Mouse (Mus musculus): ENCODE measurements around the gene C9orf72.

GRCm38 (mm10) chr4:35154051-35154450 lies 71.9 kb downstream of the C9orf72 start:
- TF ChIP-seq POLR2A (IDR thresholded peaks at IDR 0.05; ENCODE audit: borderline replicate concordance, extremely low read depth, insufficient read depth, insufficient read length, poor library complexity, severe bottlenecking) (no peak), CTCF (IDR thresholded peaks at IDR 0.05; ENCODE audit: borderline replicate concordance, extremely low read depth, insufficient read depth, insufficient read length) (no peak)

Data from brain, embryonic 14.5 days (tissue).